Mouse (Mus musculus) layer of hippocampus, adult 2 months (tissue): ENCODE data around the gene Ergic1. TPM values are rescaled to one million over a fixed set of nuclear protein-coding genes. Genes with fewer than 3 reads are reported as not detected.

Experiments
- DNase-seq, 2 experiments: peaks; one replicate each; pipeline ENCODE4 v3.0.0; 2022; ENCODE audit warnings: low spot score in 2 of 2
- H3K27ac ChIP-seq: fragments of 200-600 bp; 2 replicates; pipeline ENCODE4 v1.8.1; 2022
- H3K4me3 ChIP-seq: fragments of 200-600 bp; 2 replicates; pipeline ENCODE4 v1.8.1; 2022; ENCODE audit warnings: mild to moderate bottlenecking
- CTCF ChIP-seq: fragments of 200-600 bp; conservative IDR thresholded peaks from 2 replicates; pipeline ENCODE4 v1.8.1; 2022; ENCODE audit warnings: antibody characterized with exemption, mild to moderate bottlenecking, moderate library complexity
- microRNA-seq, 2 experiments: library from miRNA; unstranded; fragments of <30 nt; microRNA quantifications; one replicate each; pipeline ENCODE4 v1.2.0; 2021
- total RNA-seq, 2 experiments: library from RNA; stranded (reverse); gene quantifications; 2 replicates each; pipeline ENCODE4 v1.2.3; 2021

Gene Ergic1
- total RNA-seq, 2 experiments from 2014 or later = 121 to 124 TPM

DNA sequence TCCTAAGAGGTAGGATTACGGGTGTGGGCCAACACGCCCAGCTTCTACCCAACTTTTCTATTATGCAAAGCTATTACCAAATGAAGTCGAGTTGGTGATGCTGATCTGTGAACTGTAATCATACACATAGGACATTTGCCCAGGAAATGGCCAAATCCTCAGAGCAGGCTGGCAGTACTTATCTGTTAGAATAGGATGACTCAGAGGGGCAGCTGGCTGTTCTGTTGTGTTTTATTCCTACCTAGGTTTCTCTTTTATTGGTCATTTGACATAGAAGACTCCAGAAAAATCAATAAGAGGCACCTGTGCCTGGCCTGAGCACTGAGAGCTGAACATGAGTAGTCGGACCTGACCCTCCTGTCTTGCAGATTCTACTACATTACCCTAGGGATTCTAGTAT lies 141.3 kb downstream of the Ergic1 start:
- no peak for TF ChIP-seq CTCF
- Histone ChIP-seq H3K27ac (peak overlapping the region; percentile 25; the same call in 1 of the 2 replicates), H3K4me3 (no peak overlapping the region)
- no peak for DNase-seq

DNA sequence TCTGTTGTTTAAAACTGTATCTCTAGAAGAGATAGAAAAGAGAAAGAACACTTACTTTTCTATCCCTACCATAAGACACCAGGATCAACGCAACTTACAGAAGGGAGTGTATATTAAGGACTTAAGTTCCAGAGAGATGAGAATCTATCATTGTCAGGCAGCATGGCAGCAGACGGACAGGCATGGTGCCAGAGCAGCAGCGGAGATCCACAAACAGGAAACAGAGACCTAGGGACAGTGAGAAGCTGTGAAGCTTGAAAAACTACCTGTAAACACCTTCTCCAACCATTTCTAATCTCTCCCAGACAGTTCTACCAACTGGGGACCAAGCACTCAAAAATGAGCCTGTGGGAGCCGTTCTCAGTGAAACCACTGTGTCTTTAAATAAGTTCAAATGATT lies 142.4 kb downstream of the Ergic1 start:
- Histone ChIP-seq H3K27ac (0 out of 2 replicates have a peak overlapping the region, but pooled peaks have one; percentile 33), H3K4me3 (no peak overlapping the region)
- TF ChIP-seq CTCF = no peak
- DNase-seq = no peak

DNA sequence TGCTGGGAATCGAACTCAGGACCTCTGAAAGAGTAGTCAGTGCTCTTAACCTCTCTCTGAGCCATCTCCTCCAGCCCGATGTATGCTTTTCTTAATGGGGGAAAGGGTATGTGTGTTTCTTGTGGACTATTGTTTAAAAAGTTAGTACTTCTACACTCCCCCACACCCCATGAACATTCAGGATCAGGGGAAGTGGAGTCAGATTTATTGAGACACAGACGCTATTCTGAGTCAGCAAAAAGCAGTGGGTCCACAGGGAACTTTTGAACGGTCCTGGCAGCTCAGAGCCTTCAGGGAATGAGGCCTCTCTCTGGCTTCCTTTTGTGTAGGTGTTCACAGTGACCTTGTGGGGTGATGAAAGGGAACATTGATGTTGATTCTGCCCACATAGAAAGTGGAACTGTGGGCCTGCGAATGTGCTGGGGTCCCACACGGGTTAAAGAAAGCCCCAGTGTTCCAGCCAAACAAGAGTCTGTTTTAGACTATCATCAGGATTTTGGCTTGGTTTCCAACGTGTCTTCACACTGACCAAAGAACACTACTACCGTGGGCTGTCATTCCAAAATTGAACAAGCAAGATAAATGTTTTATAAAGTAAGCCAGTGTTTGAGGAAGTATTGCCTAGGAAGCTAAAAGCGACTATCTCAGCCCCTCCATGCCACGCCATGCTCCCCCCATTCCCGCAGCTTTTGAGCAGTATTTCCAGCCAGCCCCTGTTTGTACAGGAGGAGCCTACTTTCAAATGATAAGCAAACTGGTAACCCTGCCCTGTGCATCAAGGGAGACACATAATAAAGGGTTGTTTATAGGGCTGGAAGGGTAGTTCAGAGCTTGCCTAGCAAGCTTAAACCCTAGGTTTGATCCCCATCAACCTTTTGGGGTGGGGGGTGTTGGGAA lies 144.4 kb downstream of the Ergic1 start:
- Histone ChIP-seq H3K27ac (peak overlapping the region; percentile 40), H3K4me3 (no peak overlapping the region)
- DNase-seq = no peak
- TF ChIP-seq CTCF = no peak

Small RNA genes lying within 50 kb of the gene (microRNA-seq; reads per million reads assigned to microRNA genes)
- 0 reads per million in 2 experiments for gene Gm22420

Other genes starting within 250 kb of the Ergic1 start
- 10 to 100 TPM; 68.8 to 75.0 TPM for gene Neurl1b, start 146.7 kb upstream of the Ergic1 start, total RNA-seq
- 10 to 100 TPM; 14.9 to 20.9 TPM for gene Dusp1, start 639 bp downstream of the Ergic1 start, total RNA-seq
- gene Atp6v0e, start 101.7 kb downstream of the Ergic1 start, total RNA-seq = 10 to 100 TPM; 47.0 to 56.7 TPM
- gene Crebrf, start 154.2 kb downstream of the Ergic1 start, total RNA-seq = 100 to 1,000 TPM; 127 to 134 TPM
- 10 to 100 TPM; 31.5 to 35.7 TPM for gene Bnip1, start 219.6 kb downstream of the Ergic1 start, total RNA-seq